Mouse (Mus musculus) c-Kit-positive CD71-negative TER-119-negative erythroid progenitor cells, embryonic 14.5 days (primary cell): Measurements from ENCODE around the gene Zfp598.
"Not testable (repeated sequence)": the region's sequence is repeated elsewhere in the genome, so short reads cannot be mapped to it uniquely, and the experiment has no call there.

Experiments used
- DNase-seq: peaks from one replicate; pipeline ENCODE4 v3.0.0-alpha.2; 2013; ENCODE audit warnings: low read depth

The Zfp598 gene

GRCm38 (mm10) chr17:24646381-24646780 lies 23.1 kb upstream of the Zfp598 start:
- DNase-seq = no peak

- no peak for DNase-seq
Observed at GRCm38 (mm10) chr17:24647493-24647892, 22.0 kb upstream of the Zfp598 start.

- DNase-seq = no peak
Observed at GRCm38 (mm10) chr17:24648731-24649377, 20.6 kb upstream of the Zfp598 start.

DNA sequence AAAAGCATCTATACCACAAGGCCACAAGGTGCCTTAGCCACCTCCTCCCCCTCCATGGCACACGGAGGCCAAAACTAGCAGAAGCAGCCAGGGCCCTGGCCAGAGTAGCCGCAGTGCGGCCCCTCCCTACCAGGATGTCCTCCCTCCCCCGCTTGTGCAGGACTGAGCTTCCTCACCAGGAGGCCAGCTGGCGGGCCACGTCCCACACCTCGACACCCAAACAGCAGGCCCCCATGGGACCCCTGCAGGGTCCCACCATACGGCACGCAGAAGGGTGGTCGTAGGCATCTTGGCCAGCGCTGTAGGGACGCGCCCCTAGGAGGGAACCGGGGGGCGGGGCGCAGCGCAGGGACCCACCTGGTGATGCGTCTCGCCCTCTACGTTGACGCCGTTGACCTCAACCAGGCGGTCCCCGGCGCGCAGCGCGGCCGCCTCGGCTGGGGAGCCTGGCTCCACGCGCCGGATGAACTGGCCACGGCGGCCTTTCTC lies 19.9 kb upstream of the Zfp598 start:
- no peak for DNase-seq

- DNase-seq = no peak
Observed at GRCm38 (mm10) chr17:24650070-24650616, 19.3 kb upstream of the Zfp598 start, which contains the start of gene Slc9a3r2. Slc9a3r2 (minus strand) TSS chr17:24650327.

DNA sequence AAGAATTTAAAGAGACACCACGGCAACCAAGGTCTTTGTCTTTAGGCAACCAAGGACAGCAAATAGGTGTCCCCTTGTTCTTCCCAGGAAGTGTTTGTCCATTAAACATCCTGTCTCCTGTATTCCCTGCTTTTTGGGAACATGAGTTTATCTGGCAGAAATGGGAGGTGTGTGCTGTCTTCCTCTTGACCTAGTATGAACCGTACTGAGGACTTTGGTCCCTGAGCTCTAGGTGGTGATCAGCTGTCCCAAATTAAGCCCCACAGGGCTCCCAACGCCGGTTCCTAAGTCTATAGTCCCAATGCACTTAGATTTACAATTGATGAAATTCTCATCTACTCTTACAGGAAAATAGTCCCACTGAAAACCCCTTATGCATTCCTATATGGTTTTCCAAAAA lies 18.7 kb upstream of the Zfp598 start:
- DNase-seq = no peak

- DNase-seq = no peak
Observed at GRCm38 (mm10) chr17:24651835-24652234, 17.7 kb upstream of the Zfp598 start.

DNA sequence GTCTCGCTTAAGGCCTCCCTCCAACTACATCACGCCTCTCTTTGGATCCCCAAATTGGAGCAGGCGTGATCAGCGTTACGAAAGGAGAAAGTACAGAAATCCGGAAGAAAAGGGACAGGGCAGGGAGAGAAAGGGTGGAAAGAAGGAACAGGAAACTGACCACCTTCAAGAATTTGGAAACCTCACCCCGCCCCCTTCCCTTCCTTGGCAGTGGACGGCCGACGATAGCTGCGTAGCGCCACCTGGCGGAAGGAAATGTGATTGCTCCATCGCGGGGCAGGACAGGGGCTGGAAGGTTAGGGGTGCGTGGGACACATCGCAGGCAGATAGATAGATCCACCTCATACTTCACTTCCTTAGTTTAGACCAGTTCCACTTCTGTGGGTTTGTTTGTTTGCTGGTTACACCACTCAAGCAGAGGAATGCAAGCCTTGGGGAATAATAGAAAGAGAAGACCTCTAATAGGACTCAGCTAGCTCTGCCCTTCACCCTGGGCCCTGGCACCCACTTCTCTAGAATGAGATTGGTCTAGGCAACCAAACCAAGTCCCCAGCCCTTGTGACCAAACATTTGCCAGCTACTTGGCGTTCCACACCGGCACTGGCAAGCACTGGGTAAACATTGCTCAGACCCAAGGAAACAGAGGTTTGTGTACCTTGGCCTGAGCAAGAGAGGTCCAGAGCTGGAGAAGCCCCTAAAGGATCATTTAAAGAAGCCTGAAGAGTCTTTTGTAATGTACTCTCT lies 15.3 kb upstream of the Zfp598 start:
- no peak for DNase-seq

GRCm38 (mm10) chr17:24654969-24655368 lies 14.5 kb upstream of the Zfp598 start:
- DNase-seq = no peak

- no peak for DNase-seq
Observed at GRCm38 (mm10) chr17:24658017-24658758, 11.3 kb upstream of the Zfp598 start, which contains the start of gene Npw. Npw (minus strand) TSS chr17:24658457.

- DNase-seq = not testable (repeated sequence)
Observed at GRCm38 (mm10) chr17:24667011-24667410, 2.5 kb upstream of the Zfp598 start.

DNA sequence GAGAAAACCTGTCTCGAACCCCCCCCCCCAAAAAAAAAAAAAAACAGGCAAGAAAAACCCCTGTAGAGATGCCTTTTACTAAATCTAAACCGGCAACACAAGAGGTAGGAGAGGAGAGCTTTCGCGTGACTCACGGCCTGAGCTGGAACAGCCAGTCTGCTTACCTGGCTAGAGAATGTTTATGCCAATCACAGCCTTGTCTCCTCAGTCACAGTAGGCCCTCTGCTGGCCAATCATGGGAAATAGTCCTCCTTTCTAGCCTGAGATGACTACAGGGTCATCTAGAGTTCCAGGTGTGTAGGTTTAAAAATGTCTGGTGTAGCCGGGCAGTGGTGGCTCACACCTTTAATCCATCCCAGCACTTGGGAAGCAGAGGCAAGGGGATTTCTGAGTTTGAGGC lies 2.1 kb upstream of the Zfp598 start:
- no peak for DNase-seq

DNA sequence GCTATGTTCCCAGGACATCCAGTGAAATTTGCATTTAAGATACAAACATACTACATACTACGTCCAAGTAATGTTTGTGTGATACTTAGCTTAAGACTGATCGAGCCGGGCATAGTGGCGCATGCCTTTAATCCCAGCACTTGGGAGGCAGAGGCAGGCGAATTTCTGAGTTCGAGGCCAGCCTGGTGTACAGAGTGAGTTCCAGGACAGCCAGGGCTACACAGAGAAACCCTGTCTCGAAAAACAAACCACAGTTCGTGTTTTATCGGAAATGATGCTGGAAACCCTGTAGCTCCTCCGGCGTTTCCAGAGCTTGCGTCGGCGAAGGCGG lies 308 bp upstream of the Zfp598 start:
- DNase-seq = not testable (repeated sequence)

DNA sequence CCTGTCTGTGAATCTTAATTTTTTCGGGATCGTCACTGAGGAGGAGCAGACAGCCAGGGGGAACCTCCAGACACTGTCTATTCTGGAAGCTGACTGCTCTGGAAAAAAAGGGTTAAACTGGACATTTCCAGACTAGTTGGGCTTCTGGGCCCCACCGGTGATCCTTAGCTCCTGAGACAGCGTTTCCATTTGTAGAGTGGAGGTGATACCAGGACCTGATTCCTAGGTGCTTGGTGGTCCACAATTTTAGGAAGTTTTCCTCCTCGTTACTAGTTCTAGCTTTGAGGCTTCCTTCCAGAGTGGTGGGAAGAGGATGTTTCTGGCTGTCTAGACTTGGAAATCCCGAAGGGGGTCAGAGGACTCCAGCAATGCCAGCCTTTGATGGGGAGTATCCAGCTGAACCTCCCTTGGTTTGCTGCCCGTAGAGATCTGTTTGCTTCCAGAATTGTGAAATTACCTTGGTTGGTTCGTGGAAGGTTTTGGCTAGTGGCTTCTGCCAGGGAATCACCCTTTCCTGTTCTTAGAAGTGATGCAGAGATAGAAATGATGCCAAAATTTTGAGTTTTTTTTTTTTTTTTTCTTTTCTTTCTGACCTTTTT lies 858 bp downstream of the Zfp598 start:
- DNase-seq = no peak

DNA sequence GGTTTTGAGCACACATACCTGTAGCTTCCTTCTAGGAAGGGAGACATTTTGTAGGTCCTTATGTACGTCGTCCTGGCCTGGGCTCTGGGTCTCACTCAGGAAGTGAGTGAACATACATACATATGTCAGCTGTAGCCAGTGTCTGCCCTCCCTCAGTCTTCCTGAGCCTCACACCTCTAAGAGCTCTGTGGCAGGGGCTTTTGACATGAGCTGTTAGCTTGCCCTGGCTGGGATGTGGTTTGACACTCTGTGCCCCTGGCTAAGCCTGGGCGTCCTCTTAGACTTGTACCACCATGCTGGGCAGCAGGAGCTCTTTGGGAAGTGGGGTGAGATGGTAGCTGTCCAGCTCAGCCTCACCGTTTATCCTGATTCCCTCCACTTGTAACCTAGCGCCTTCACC lies 1.9 kb downstream of the Zfp598 start:
- no peak for DNase-seq

GRCm38 (mm10) chr17:24672141-24672540 lies 2.7 kb downstream of the Zfp598 start:
- no peak for DNase-seq

GRCm38 (mm10) chr17:24674277-24674676 lies 4.8 kb downstream of the Zfp598 start:
- no peak for DNase-seq

DNA sequence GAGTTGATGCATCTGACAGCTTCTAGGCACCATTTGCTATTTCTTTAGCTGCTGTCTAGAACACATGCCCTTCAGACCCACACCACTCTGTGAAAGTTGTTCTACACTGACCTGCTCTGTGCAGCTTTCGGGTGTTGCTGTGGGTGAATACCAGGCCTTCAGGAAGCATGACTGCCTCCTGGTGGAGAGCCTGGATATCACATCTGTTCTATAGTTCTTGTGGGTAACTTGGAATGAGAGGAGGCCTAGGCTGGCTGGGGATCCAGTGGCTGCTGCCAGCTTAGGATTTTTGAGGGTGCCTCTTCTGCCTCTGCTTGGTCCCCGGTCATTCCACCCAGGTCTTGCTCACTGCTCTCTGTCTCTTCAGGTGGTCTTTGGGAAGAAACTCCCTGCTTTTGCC lies 6.7 kb downstream of the Zfp598 start:
- DNase-seq = peak; percentile 75

DNA sequence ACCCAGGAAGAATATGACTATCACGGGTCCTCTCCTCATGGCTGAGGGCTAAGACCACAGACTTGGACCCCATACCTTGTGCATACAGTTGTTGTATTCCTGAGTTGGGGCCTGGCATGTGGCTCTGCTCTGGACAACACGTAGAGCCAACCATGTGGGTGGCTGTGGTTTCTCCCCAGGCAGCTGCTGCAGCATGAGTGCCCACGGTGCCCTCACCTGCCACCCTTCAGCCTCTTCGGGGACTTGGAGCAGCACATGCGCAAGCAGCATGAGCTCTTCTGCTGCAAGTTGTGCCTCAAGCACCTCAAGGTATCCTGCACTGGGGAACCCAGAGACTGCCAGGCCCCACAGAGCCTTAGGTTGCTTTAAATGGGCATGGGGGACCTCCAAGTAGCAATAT lies 7.4 kb downstream of the Zfp598 start:
- DNase-seq = no peak

DNA sequence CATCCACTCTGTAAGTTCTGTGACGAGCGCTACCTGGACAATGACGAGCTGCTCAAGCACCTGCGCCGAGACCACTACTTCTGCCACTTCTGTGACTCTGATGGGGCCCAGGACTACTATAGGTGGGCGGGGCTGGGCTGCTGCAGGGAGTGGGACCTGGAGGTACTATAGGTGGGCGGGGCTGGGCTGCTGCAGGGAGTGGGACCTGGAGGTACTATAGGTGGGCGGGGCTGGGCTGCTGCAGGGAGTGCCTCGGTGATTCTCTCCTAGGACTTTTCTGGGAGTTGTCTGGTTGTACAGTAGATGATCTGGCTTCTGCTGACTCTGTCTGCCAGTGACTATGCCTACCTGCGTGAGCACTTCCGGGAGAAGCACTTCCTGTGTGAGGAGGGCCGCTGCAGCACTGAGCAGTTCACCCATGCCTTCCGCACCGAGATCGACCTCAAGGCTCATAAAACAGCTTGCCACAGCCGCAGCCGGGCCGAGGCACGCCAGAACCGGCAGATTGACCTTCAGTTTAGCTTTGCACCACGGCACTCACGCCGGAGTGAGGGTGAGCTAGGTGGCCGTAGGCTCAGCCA lies 8.1 kb downstream of the Zfp598 start:
- DNase-seq = no peak

GRCm38 (mm10) chr17:24686514-24686913 lies 17.0 kb downstream of the Zfp598 start:
- no peak for DNase-seq

- no peak for DNase-seq
Observed at GRCm38 (mm10) chr17:24687146-24687595, 17.7 kb downstream of the Zfp598 start.
